Mouse (Mus musculus): ENCODE measurements around the gene Dis3l.

GRCm38 (mm10) chr9:64340351-64341253 is 486 bp downstream of the Dis3l start:
- TF ChIP-seq EP300 (optimal IDR thresholded peaks at IDR 0.05) (no peak), CTCF (IDR thresholded peaks at IDR 0.05; ENCODE audit: low read depth) (no peak; the same call in 1 of the 2 replicates)
